Mouse (Mus musculus) stomach, embryonic 14.5 days (tissue): ENCODE measurements around the gene Tbc1d10a. TPM values are rescaled to one million over a fixed set of nuclear protein-coding genes. Genes with fewer than 3 reads are reported as not detected.

Experiments
- ATAC-seq: fragments of 200-750 bp; cut with Nextera tagmentation; 2 replicates; pipeline ENCODE4 v1.8.0; 2017; ENCODE audit warnings: low read depth, moderate TSS enrichment; ENCODE audit not compliant: insufficient number of reproducible peaks, insufficient read depth, low FRiP score
- H3K27ac ChIP-seq: fragments of 300-500 bp; sonication (generic); 2 replicates; pipeline ENCODE4 v1.5.1; 2014; ENCODE audit warnings: mild to moderate bottlenecking, low read length, moderate library complexity, mixed read lengths
- H3K27me3 ChIP-seq: fragments of 300-500 bp; sonication (generic); 2 replicates; pipeline ENCODE4 v1.6.1; 2014; ENCODE audit warnings: low read length, control low read depth, mixed read lengths; ENCODE audit not compliant: control insufficient read depth, insufficient read depth
- H3K36me3 ChIP-seq: fragments of 300-500 bp; sonication (generic); 2 replicates; pipeline ENCODE4 v1.6.1; 2014; ENCODE audit warnings: mild to moderate bottlenecking, control low read depth, low read length, moderate library complexity, mixed read lengths; ENCODE audit not compliant: control insufficient read depth, insufficient read depth
- H3K4me1 ChIP-seq: fragments of 300-500 bp; sonication (generic); 2 replicates; pipeline ENCODE4 v1.6.1; 2014; ENCODE audit warnings: low read length, control low read depth, mixed read lengths; ENCODE audit not compliant: control insufficient read depth, insufficient read depth
- H3K4me2 ChIP-seq: fragments of 300-500 bp; sonication (generic); replicated peaks from 2 replicates; pipeline ENCODE4 v1.6.1; 2014; ENCODE audit warnings: low read depth, low read length, control low read depth
- H3K4me3 ChIP-seq: fragments of 300-500 bp; sonication (generic); 2 replicates; pipeline ENCODE4 v1.5.1; 2014; ENCODE audit warnings: low read depth, low read length, control low read depth
- H3K9ac ChIP-seq: fragments of 300-500 bp; sonication (generic); replicated peaks from 2 replicates; pipeline ENCODE4 v1.6.1; 2014; ENCODE audit warnings: low read depth, mild to moderate bottlenecking, control low read depth, low read length, moderate library complexity, mixed read lengths
- H3K9me3 ChIP-seq: fragments of 300-500 bp; sonication (generic); 2 replicates; pipeline ENCODE4 v1.6.1; 2016; ENCODE audit warnings: low read depth, low read length, control low read depth; ENCODE audit not compliant: control insufficient read depth
- WGBS: fragments of 180-500 bp; shearing (Covaris S2); extraction: QIAGEN DNeasy Blood & Tissue Kit; methylation state at CpG from one replicate; pipeline ENCODE4 v1.1.7; 2014; 5-methylcytosine and 5-hydroxymethylcytosine counted together
- polyA plus RNA-seq: library from polyadenylated mRNA; unstranded; fragments of >200 nt; fragmentation: Nextera tagmentation; extraction: Ambion mirVana; gene quantifications from 2 replicates; pipeline ENCODE4 v1.2.1, GENCODE M21; 2014

The Tbc1d10a gene
- polyA plus RNA-seq, 1 experiment from 2014 or later, result 17.2 TPM

GRCm38 (mm10) chr11:4213107-4213506, 26.5 kb downstream of the Tbc1d10a start:
- Histone ChIP-seq H3K4me1 (no peaks in the 10 kb centered on the region), H3K27ac (no peak overlapping the region), H3K9ac (no peak overlapping the region), H3K4me2 (no peak overlapping the region), H3K27me3 (no peaks in the 10 kb centered on the region), H3K9me3 (no peaks in the 10 kb centered on the region), H3K36me3 (peaks cover 33% of the 10 kb centered on the region), H3K4me3 (no peak overlapping the region)
- no peak for ATAC-seq
- WGBS, result 92% methylated on average over 10 of the region's 10 CpGs

GRCm38 (mm10) chr11:4214572-4214971, 28.0 kb downstream of the Tbc1d10a start:
- H3K9me3 ChIP-seq, result no peaks in the 10 kb centered on the region
- ATAC-seq, result no peak
- no peak overlapping the region for H3K27ac ChIP-seq
- WGBS, result 95% methylated on average over 14 of the region's 14 CpGs
- H3K4me3 ChIP-seq, result no peak overlapping the region
- no peak overlapping the region for H3K4me2 ChIP-seq
- peaks cover 9% of the 10 kb centered on the region; the same call in 1 of the 2 replicates for H3K4me1 ChIP-seq
- no peak overlapping the region for H3K9ac ChIP-seq
- no peaks in the 10 kb centered on the region for H3K27me3 ChIP-seq
- H3K36me3 ChIP-seq, result peaks cover 29% of the 10 kb centered on the region

DNA sequence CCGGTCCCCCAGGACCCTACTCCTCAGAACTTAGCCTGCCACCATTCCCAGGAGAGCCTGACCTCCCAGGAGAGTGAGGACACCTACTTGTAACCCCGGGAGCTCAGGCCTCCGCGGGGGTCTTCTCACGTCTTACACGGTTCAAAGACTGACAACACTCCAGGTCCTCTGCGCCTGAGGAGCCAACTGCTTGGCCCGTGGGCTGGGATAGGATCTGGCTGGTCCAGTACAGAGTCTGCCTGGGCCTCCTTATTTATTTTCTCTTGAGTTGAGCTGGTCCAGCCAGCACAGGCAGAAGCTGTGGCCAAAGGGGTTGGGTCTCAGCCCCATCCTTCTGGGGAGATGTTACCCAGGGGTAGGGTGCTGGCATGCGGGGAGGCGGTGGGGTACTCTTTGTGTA, 28.5 kb downstream of the Tbc1d10a start:
- Histone ChIP-seq H3K27me3 (no peaks in the 10 kb centered on the region), H3K4me1 (peaks cover 9% of the 10 kb centered on the region; the same call in 1 of the 2 replicates), H3K27ac (no peak overlapping the region), H3K9ac (no peak overlapping the region), H3K36me3 (peaks cover 29% of the 10 kb centered on the region), H3K4me3 (no peak overlapping the region), H3K9me3 (no peaks in the 10 kb centered on the region), H3K4me2 (no peak overlapping the region)
- 71% methylated on average over 10 of the region's 10 CpGs for WGBS
- no peak for ATAC-seq

DNA sequence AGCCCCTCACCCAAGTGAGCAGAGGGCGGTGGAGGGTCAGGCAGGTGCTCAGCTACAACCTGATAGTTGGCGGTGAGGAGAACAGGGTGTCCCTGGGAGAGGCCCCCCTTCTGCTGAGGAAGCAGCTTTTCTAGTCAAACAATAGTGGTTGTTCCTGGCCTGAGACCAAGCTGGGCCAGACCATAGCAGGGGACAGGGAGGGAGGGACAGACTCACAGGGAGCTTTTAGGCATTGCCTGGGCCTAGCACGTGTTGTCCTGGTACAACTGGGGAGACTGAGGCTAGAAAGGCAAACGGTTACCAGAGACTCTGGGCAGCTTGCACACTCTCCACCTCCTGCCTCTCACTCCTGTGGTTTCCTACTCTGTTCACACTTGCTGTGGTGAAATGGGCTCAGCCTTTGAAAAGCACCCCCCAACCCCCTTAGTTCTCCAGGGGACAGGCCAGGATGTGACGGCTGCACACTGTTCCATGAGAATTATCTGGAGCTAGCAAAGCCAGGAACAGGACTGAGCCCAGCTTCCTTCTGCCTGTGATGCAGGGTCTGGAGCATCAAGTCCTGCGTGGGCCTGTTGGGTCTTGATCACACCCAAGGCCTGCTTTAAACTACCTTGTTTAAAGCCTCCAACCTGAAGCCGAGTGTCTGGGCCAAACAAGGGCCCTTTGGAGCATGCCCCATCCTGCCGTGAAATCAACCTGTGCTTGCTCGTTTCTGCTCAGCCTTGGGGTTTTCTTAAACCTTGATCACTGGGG, 29.8 kb downstream of the Tbc1d10a start:
- no peak for ATAC-seq
- WGBS, result 77% methylated on average over 9 of the region's 9 CpGs
- H3K36me3 ChIP-seq, result peaks cover 19% of the 10 kb centered on the region
- no peaks in the 10 kb centered on the region for H3K27me3 ChIP-seq
- peak overlapping the region; percentile 1; the same call in 1 of the 2 replicates for H3K27ac ChIP-seq
- H3K4me1 ChIP-seq, result peaks cover 9% of the 10 kb centered on the region; the same call in 1 of the 2 replicates
- H3K9ac ChIP-seq, result no peak overlapping the region
- no peaks in the 10 kb centered on the region for H3K9me3 ChIP-seq
- no peak overlapping the region for H3K4me3 ChIP-seq
- H3K4me2 ChIP-seq, result no peak overlapping the region

- peak within 1 kb of the TSS; percentile 91 for H3K4me2 ChIP-seq
- peaks cover 9% of the 10 kb centered on the region; the same call in 1 of the 2 replicates for H3K4me1 ChIP-seq
- peak within 1 kb of the TSS; percentile 39 for H3K4me3 ChIP-seq
- peak; percentile 88 for ATAC-seq
- no peak within 1 kb of the TSS for H3K27ac ChIP-seq
- 2% methylated on average over 56 of the region's 56 CpGs for WGBS
- H3K36me3 ChIP-seq, result peaks cover 11% of the 10 kb centered on the region
- H3K9ac ChIP-seq, result peak within 1 kb of the TSS; percentile 42; the same call in 1 of the 2 replicates
- no peaks in the 10 kb centered on the region for H3K27me3 ChIP-seq
- no peaks in the 10 kb centered on the region for H3K9me3 ChIP-seq
Observed at GRCm38 (mm10) chr11:4217914-4218629, 31.5 kb downstream of the Tbc1d10a start, which contains the start of gene Castor1. Castor1 (plus strand) TSS chr11:4218225.

DNA sequence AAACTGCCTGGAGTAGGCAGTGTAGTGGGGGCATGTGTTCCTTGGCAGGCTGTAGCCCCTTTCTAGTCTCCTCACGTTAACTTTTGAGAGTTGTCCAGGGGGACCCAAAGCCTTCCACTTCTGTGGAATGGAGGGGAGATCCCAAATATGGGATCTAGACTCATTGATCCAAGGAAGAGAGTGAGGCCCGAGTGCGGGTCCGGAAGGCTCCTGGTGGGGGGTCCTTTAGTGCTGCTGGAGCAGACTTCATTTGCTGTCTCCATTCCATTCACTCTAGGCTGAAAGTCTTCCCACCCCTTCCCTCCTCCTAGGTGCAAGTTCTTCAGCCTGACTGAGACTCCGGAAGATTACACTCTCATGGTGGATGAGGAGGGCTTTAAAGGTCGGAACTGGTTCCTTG, 32.0 kb downstream of the Tbc1d10a start:
- no peaks in the 10 kb centered on the region for H3K9me3 ChIP-seq
- WGBS, result 11% methylated on average over 6 of the region's 6 CpGs
- H3K27me3 ChIP-seq, result no peaks in the 10 kb centered on the region
- peaks cover 10% of the 10 kb centered on the region for H3K36me3 ChIP-seq
- peak overlapping the region; percentile 39 for H3K4me3 ChIP-seq
- H3K9ac ChIP-seq, result peak overlapping the region; percentile 42; the same call in 1 of the 2 replicates
- ATAC-seq, result no peak
- H3K4me1 ChIP-seq, result peaks cover 9% of the 10 kb centered on the region; the same call in 1 of the 2 replicates
- H3K27ac ChIP-seq, result no peak overlapping the region
- H3K4me2 ChIP-seq, result peak overlapping the region; percentile 91

- H3K4me1 ChIP-seq, result peaks cover 9% of the 10 kb centered on the region; the same call in 1 of the 2 replicates
- H3K27me3 ChIP-seq, result no peaks in the 10 kb centered on the region
- peaks cover 8% of the 10 kb centered on the region for H3K36me3 ChIP-seq
- no peak overlapping the region for H3K9ac ChIP-seq
- H3K4me3 ChIP-seq, result no peak overlapping the region
- no peaks in the 10 kb centered on the region for H3K9me3 ChIP-seq
- 10% methylated on average over 2 of the region's 2 CpGs for WGBS
- no peak for ATAC-seq
- H3K27ac ChIP-seq, result no peak overlapping the region
- no peak overlapping the region for H3K4me2 ChIP-seq
Observed at GRCm38 (mm10) chr11:4219317-4219751, 32.7 kb downstream of the Tbc1d10a start.

DNA sequence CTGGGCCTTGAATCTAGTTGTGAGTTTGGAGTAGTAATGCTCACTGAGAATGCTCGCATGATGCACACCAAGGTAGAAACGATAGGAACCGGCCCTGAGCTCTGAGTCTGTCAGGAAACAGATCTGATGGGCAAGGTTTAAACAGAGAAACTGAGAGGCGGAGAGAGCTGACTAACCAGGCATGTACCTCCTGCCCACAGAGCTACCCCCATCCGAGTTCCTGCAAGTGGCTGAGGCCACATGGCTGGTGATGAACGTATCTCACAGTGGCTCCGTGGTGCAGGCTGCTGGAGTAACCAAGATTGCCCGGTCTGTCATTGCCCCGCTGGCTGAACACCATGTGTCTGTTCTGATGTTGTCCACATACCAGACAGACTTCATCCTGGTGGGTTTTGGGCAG, 33.3 kb downstream of the Tbc1d10a start:
- WGBS, result 57% methylated on average over 9 of the region's 9 CpGs
- H3K4me1 ChIP-seq, result peaks cover 9% of the 10 kb centered on the region; the same call in 1 of the 2 replicates
- H3K36me3 ChIP-seq, result peaks cover 3% of the 10 kb centered on the region
- no peak for ATAC-seq
- no peak overlapping the region for H3K9ac ChIP-seq
- no peak overlapping the region for H3K4me2 ChIP-seq
- H3K27me3 ChIP-seq, result no peaks in the 10 kb centered on the region
- no peak overlapping the region for H3K4me3 ChIP-seq
- H3K9me3 ChIP-seq, result no peaks in the 10 kb centered on the region
- H3K27ac ChIP-seq, result no peak overlapping the region
